Mouse (Mus musculus) heart, postnatal 10 days (tissue): Measurements from ENCODE around the gene Gm428. TPM values are rescaled to one million over a fixed set of nuclear protein-coding genes. Genes with fewer than 3 reads are reported as not detected.
"Not testable (repeated sequence)": the region's sequence is repeated elsewhere in the genome, so short reads cannot be mapped to it uniquely, and the experiment has no call there.

Experiments
- DNase-seq, 2 experiments: peaks; one replicate each; pipeline ENCODE4 v3.0.0; 2021
- intact Hi-C: fragments of 180-260 bp; cut with DNase I; formaldehyde crosslinking; loops from one replicate; pipeline ENCODE4 v1.15.1; 2025
- total RNA-seq, 2 experiments: library from RNA; stranded (reverse); gene quantifications; 2 replicates each; pipeline ENCODE4 v1.2.3; 2021

Gm428 gene
- not detected for total RNA-seq

DNA sequence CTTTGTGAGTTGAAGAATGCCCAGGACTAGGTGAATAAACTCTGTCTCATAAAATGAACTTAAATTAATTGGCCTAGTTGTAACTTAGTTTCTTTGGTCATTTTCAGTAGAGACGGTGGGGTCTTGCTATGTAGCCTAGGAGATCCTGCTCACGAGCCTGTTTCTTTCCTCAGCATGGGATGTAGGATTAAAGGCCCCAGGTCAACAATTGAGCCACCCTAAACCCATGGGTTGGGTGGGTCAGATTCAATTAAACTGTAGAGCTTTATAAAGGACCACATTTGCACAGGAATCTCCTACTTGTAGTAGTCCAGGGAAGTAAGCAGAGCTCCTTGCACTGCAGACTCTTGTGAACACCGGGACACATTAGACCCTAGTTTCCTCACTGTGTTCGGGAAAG is at the start of gene Gm428:
Gm428 (plus strand) TSS at position 301 of the 400 bp plus-strand sequence.
- intact Hi-C loops, DNase-seq: not testable (repeated sequence)

DNA sequence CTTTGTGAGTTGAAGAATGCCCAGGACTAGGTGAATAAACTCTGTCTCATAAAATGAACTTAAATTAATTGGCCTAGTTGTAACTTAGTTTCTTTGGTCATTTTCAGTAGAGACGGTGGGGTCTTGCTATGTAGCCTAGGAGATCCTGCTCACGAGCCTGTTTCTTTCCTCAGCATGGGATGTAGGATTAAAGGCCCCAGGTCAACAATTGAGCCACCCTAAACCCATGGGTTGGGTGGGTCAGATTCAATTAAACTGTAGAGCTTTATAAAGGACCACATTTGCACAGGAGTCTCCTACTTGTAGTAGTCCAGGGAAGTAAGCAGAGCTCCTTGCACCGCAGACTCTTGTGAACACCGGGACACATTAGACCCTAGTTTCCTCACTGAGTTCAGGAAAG is 45.5 kb upstream of the Gm428 start, which contains the start of gene Gm11236:
Gm11236 (plus strand) TSS at position 301 of the 400 bp plus-strand sequence.
- DNase-seq, intact Hi-C loops: not testable (repeated sequence)

DNA sequence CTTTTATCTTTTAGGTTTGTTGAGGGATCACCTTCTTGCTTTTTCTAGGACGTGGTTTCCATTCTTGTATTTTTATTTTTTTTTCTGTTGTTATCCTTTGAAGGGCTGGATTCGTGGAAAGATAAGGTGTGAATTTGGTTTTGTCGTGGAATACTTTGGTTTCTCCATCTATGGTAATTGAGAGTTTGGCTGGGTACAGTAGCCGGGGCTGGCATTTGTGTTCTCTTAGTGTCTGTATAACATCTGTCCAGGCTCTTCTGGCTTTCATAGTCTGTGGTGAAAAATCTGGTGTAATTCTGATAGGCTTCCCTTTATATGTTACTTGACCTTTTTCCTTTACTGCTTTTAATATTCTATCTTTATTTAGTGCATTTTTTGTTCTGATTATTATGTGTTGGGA is 21.5 kb upstream of the Gm428 start:
- intact Hi-C loops, result not testable (repeated sequence)

DNA sequence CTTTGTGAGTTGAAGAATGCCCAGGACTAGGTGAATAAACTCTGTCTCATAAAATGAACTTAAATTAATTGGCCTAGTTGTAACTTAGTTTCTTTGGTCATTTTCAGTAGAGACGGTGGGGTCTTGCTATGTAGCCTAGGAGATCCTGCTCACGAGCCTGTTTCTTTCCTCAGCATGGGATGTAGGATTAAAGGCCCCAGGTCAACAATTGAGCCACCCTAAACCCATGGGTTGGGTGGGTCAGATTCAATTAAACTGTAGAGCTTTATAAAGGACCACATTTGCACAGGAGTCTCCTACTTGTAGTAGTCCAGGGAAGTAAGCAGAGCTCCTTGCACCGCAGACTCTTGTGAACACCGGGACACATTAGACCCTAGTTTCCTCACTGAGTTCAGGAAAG is 15.3 kb upstream of the Gm428 start, which contains the start of gene Gm11239:
Gm11239 (plus strand) TSS at position 301 of the 400 bp plus-strand sequence.
- DNase-seq, intact Hi-C loops: not testable (repeated sequence)

More for the DNA sequence above, 21.5 kb upstream of the Gm428 start:
- DNase-seq, result not testable (repeated sequence)

DNA sequence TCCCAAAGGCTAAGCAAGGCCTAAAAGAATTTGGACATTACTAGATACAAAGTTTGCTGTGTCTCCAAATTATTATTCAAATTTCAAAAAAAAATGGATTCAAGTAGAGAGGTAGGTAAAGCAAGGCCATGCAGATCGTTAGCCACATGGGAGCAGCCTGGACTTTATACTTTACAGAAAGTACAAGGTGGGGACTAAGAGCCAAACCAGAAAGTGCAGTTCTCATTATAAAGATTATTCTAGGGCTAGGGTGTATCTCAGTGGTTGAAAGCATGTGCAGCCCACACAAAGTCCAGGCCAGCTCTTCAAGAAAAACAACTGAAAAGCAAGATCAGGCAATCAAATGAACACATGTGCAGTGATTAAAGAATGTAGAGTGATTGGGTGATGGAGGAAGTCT is 35.4 kb downstream of the Gm428 start:
- no peak for DNase-seq

DNA sequence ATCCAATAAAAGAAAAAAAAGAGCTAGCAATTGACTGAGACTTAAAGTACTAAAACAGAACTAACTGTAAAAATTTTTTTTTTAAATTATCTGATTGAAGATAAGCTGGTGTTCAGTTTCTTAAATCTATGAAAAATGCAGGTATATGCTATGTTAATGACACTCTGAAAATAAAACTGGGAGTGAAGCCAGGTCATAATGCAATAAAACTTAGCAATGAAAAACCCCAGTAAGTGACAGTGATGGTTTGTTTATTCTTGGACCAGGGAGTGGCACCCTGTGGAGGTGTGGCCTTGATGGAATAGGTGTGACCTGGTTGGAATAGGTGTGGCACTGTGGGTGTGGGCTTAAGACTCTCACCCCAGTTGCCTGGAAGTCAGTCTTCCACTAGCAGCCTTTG is 36.5 kb downstream of the Gm428 start:
- intact Hi-C loops, result no loop called here
- no peak for DNase-seq

More for the DNA sequence above, 35.4 kb downstream of the Gm428 start:
- intact Hi-C loops, result no loop called here

Other genes starting within 250 kb of the Gm428 start
- not detected for gene Gm11238, start 75.6 kb upstream of the Gm428 start, total RNA-seq
- gene Gm11237, start 60.5 kb upstream of the Gm428 start, total RNA-seq, result not detected
- not detected for gene Gm11236, start 45.4 kb upstream of the Gm428 start, total RNA-seq
- not detected for gene Gm11239, start 15.2 kb upstream of the Gm428 start, total RNA-seq
- gene Rasef, start 107.5 kb downstream of the Gm428 start, total RNA-seq, result under 1 TPM; 0.53 to 0.55 TPM
- not detected for gene Gm11758, start 192.8 kb downstream of the Gm428 start, total RNA-seq
- gene Gm11757, start 207.6 kb downstream of the Gm428 start, total RNA-seq, result not detected
- gene Gm13871, start 222.4 kb downstream of the Gm428 start, total RNA-seq, result not detected
- gene Gm11756, start 237.2 kb downstream of the Gm428 start, total RNA-seq, result under 1 TPM in 1 of 2 experiments, not detected in 1; 0.22 TPM